Mouse (Mus musculus): ENCODE results near the gene Agmo. TPM values are rescaled to one million over a fixed set of nuclear protein-coding genes. Genes with fewer than 3 reads are reported as not detected.

Gene Agmo
- polyA plus RNA-seq, 1 experiment = not detected

DNA sequence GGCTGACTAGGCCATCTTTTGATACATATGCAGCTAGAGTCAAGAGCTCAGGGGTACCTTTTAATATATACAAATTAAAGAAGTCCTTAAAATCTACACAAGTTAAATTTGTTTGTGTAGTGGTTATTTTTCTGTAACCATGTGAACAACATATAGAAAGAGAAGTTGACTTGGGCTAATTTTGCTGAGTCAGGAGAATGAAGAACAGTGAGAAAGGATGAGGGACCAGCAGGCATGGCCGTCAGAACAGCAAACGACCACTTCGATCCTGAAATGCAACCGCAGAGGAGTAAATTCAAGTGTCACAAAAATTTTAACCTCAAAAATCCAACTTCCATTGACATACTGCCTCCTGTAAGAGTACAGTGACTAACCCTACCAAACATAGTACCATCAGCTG, 371.4 kb downstream of the Agmo start:
- TF ChIP-seq POLR2A (IDR thresholded peaks at IDR 0.05; ENCODE audit: insufficient read depth, low read length) = no peak
- TF ChIP-seq EP300 (IDR thresholded peaks at IDR 0.05; ENCODE audit: insufficient read depth, low read depth, low read length) = no peak
- TF ChIP-seq CTCF (IDR thresholded peaks at IDR 0.05; ENCODE audit: low read depth, low read length) = no peak
- H3K9ac ChIP-seq (ENCODE audit: low read depth, poor library complexity, severe bottlenecking) = no peak overlapping the region
- no peak overlapping the region for H3K27ac ChIP-seq (ENCODE audit: insufficient read depth, low read length)
- no peaks in the 10 kb centered on the region for H3K4me1 ChIP-seq (ENCODE audit: control insufficient read depth, insufficient read depth, low read length)
- H3K27me3 ChIP-seq (ENCODE audit: control insufficient read depth, insufficient read depth, low read length, poor library complexity, severe bottlenecking) = no peaks in the 10 kb centered on the region
- no peaks in the 10 kb centered on the region for H3K36me3 ChIP-seq (ENCODE audit: control insufficient read depth, insufficient read depth, low read length, poor library complexity, severe bottlenecking)
- H3K4me3 ChIP-seq (ENCODE audit: low read depth, low read length) = no peak overlapping the region
- no peaks in the 10 kb centered on the region for H3K9me3 ChIP-seq (replicated peaks; ENCODE audit: control insufficient read depth, insufficient read depth, low read length, poor library complexity, severe bottlenecking)

DNA sequence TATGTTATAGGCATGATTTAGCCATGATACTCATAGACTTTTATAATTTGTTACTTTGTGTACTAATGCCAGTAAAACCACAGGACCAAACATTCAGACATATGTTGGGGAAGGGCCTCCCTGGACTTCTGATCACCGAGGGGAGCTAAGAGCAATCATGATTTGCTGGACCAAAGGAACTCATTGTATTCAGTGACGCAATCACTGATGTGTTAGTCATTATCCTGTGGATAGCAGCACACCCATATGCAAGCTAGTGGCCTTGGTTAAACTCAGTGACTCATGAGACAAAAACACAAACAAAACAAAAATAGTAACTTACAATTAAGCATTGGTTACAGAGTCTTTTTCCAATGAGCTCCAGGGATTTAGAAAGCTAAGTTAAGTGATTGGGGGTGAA, 373.3 kb downstream of the Agmo start:
- TF ChIP-seq EP300 (IDR thresholded peaks at IDR 0.05; ENCODE audit: insufficient read depth, low read depth, low read length) = no peak
- no peak for TF ChIP-seq CTCF (IDR thresholded peaks at IDR 0.05; ENCODE audit: low read depth, low read length)
- TF ChIP-seq POLR2A (IDR thresholded peaks at IDR 0.05; ENCODE audit: insufficient read depth, low read length) = no peak
- no peak overlapping the region for H3K9ac ChIP-seq (ENCODE audit: low read depth, poor library complexity, severe bottlenecking)
- no peaks in the 10 kb centered on the region for H3K4me1 ChIP-seq (ENCODE audit: control insufficient read depth, insufficient read depth, low read length)
- H3K27me3 ChIP-seq (ENCODE audit: control insufficient read depth, insufficient read depth, low read length, poor library complexity, severe bottlenecking) = no peaks in the 10 kb centered on the region
- H3K36me3 ChIP-seq (ENCODE audit: control insufficient read depth, insufficient read depth, low read length, poor library complexity, severe bottlenecking) = no peaks in the 10 kb centered on the region
- no peaks in the 10 kb centered on the region for H3K9me3 ChIP-seq (replicated peaks; ENCODE audit: control insufficient read depth, insufficient read depth, low read length, poor library complexity, severe bottlenecking)
- H3K4me3 ChIP-seq (ENCODE audit: low read depth, low read length) = no peak overlapping the region
- no peak overlapping the region for H3K27ac ChIP-seq (ENCODE audit: insufficient read depth, low read length)

DNA sequence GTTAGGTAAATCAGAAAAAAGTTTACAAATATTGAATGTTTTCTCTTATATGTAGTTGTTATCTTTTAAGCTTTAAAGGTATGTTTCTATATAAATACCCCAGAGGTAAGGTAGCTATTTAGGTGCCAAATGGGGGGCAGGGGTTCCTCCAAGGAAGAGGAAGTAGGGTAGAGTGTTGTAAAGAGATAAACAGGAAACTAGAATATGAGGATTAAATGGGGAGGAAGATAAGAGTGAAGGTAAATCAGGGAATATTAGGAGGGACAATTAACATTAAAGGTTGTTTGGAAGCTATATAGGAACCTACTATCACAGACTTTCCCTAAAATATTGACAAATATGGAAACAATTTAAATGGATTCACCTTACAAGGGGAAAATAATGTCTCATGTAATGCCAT, 382.6 kb downstream of the Agmo start:
- no peak overlapping the region for H3K9ac ChIP-seq (ENCODE audit: low read depth, poor library complexity, severe bottlenecking)
- H3K9me3 ChIP-seq (replicated peaks; ENCODE audit: control insufficient read depth, insufficient read depth, low read length, poor library complexity, severe bottlenecking) = no peaks in the 10 kb centered on the region
- no peak overlapping the region for H3K27ac ChIP-seq (ENCODE audit: insufficient read depth, low read length)
- H3K36me3 ChIP-seq (ENCODE audit: control insufficient read depth, insufficient read depth, low read length, poor library complexity, severe bottlenecking) = no peaks in the 10 kb centered on the region
- TF ChIP-seq POLR2A (IDR thresholded peaks at IDR 0.05; ENCODE audit: insufficient read depth, low read length) (no peak), CTCF (IDR thresholded peaks at IDR 0.05; ENCODE audit: low read depth, low read length) (no peak), EP300 (IDR thresholded peaks at IDR 0.05; ENCODE audit: insufficient read depth, low read depth, low read length) (no peak)
- H3K27me3 ChIP-seq (ENCODE audit: control insufficient read depth, insufficient read depth, low read length, poor library complexity, severe bottlenecking) = no peaks in the 10 kb centered on the region
- no peaks in the 10 kb centered on the region for H3K4me1 ChIP-seq (ENCODE audit: control insufficient read depth, insufficient read depth, low read length)
- H3K4me3 ChIP-seq (ENCODE audit: low read depth, low read length) = no peak overlapping the region

Other genes starting within 250 kb of the Agmo start
- not detected in 2 replicates for gene Meox2, start 133.1 kb upstream of the Agmo start, polyA plus RNA-seq (2011; ENCODE audit: insufficient read depth, insufficient read length, low read depth, missing spikeins)

Data from ES-Bruce4 (cell line).